Mouse (Mus musculus): ENCODE data around the gene Tjp2. TPM values are rescaled to one million over a fixed set of nuclear protein-coding genes. Genes with fewer than 3 reads are reported as not detected.
A peak's percentile ranks its signal among the peaks of the same experiment; 100 is the strongest.

The Tjp2 gene
- 11.1 and 11.6 TPM in 2 replicates for polyA plus RNA-seq (2015; fragmentation: Nextera tagmentation; extraction: Ambion mirVana)

GRCm38 (mm10) chr19:24224500-24225304 lies at the start of gene Tjp2:
Gene Tjp2 (minus strand): TSS chr19:24225030.
- Histone ChIP-seq H3K36me3 (ENCODE audit: control insufficient read depth, insufficient read depth, low read length) (no peaks in the 10 kb centered on the region), H3K4me1 (ENCODE audit: control insufficient read depth, insufficient read depth, low read length) (peaks cover 10% of the 10 kb centered on the region), H3K27ac (ENCODE audit: low read length) (peak within 1 kb of the TSS; percentile 38; the same call in 1 of the 2 replicates), H3K4me2 (ENCODE audit: low read length) (peak within 1 kb of the TSS; percentile 89), H3K9ac (ENCODE audit: low read depth, low read length) (peak within 1 kb of the TSS; percentile 58), H3K9me3 (replicated peaks; ENCODE audit: control insufficient read depth, low read length, poor library complexity, severe bottlenecking) (no peaks in the 10 kb centered on the region), H3K4me3 (ENCODE audit: low read depth, low read length) (peak within 1 kb of the TSS; percentile 47), H3K27me3 (ENCODE audit: control insufficient read depth, insufficient read depth, low read depth, low read length) (peaks cover 17% of the 10 kb centered on the region)
- WGBS: under 1% methylated on average over 59 of the region's 59 CpGs
- peak; percentile 61; the same call in 1 of the 2 replicates for ATAC-seq

GRCm38 (mm10) chr19:24274281-24274680 lies 49.5 kb upstream of the Tjp2 start:
- Histone ChIP-seq H3K9me3 (replicated peaks; ENCODE audit: control insufficient read depth, low read length, poor library complexity, severe bottlenecking) (no peaks in the 10 kb centered on the region), H3K9ac (ENCODE audit: low read depth, low read length) (no peak overlapping the region), H3K27ac (ENCODE audit: low read length) (no peak overlapping the region), H3K4me1 (ENCODE audit: control insufficient read depth, insufficient read depth, low read length) (peaks cover 8% of the 10 kb centered on the region), H3K36me3 (ENCODE audit: control insufficient read depth, insufficient read depth, low read length) (no peaks in the 10 kb centered on the region), H3K27me3 (ENCODE audit: control insufficient read depth, insufficient read depth, low read depth, low read length) (no peaks in the 10 kb centered on the region), H3K4me2 (ENCODE audit: low read length) (no peak overlapping the region), H3K4me3 (ENCODE audit: low read depth, low read length) (no peak overlapping the region)
- 57% methylated on average over 3 of the region's 3 CpGs for WGBS
- ATAC-seq: no peak

- 40% methylated on average over 16 of the region's 16 CpGs for WGBS
- H3K9ac ChIP-seq (ENCODE audit: low read depth, low read length): no peak overlapping the region; the same call in 1 of the 2 replicates
- peaks cover 8% of the 10 kb centered on the region for H3K4me1 ChIP-seq (ENCODE audit: control insufficient read depth, insufficient read depth, low read length)
- no peaks in the 10 kb centered on the region for H3K9me3 ChIP-seq (replicated peaks; ENCODE audit: control insufficient read depth, low read length, poor library complexity, severe bottlenecking)
- H3K4me3 ChIP-seq (ENCODE audit: low read depth, low read length): no peak overlapping the region
- peak; percentile 87 for ATAC-seq
- peak overlapping the region; percentile 40 for H3K4me2 ChIP-seq (ENCODE audit: low read length)
- H3K27me3 ChIP-seq (ENCODE audit: control insufficient read depth, insufficient read depth, low read depth, low read length): no peaks in the 10 kb centered on the region
- H3K36me3 ChIP-seq (ENCODE audit: control insufficient read depth, insufficient read depth, low read length): no peaks in the 10 kb centered on the region
- no peak overlapping the region for H3K27ac ChIP-seq (ENCODE audit: low read length)
Measured at GRCm38 (mm10) chr19:24271746-24272426, 47.1 kb upstream of the Tjp2 start.

GRCm38 (mm10) chr19:24271326-24271725 lies 46.5 kb upstream of the Tjp2 start:
- Histone ChIP-seq H3K4me2 (ENCODE audit: low read length) (peak overlapping the region; percentile 40), H3K4me1 (ENCODE audit: control insufficient read depth, insufficient read depth, low read length) (peaks cover 8% of the 10 kb centered on the region), H3K4me3 (ENCODE audit: low read depth, low read length) (no peak overlapping the region), H3K27me3 (ENCODE audit: control insufficient read depth, insufficient read depth, low read depth, low read length) (no peaks in the 10 kb centered on the region), H3K27ac (ENCODE audit: low read length) (no peak overlapping the region), H3K9me3 (replicated peaks; ENCODE audit: control insufficient read depth, low read length, poor library complexity, severe bottlenecking) (no peaks in the 10 kb centered on the region), H3K36me3 (ENCODE audit: control insufficient read depth, insufficient read depth, low read length) (no peaks in the 10 kb centered on the region), H3K9ac (ENCODE audit: low read depth, low read length) (no peak overlapping the region; the same call in 1 of the 2 replicates)
- 27% methylated on average over 7 of the region's 7 CpGs for whole genome bisulfite sequencing
- peak; percentile 71 for ATAC-seq

GRCm38 (mm10) chr19:24268531-24268930 lies 43.7 kb upstream of the Tjp2 start:
- ATAC-seq: peak; percentile 55
- Histone ChIP-seq H3K27ac (ENCODE audit: low read length) (peak overlapping the region; percentile 2; the same call in 1 of the 2 replicates), H3K4me2 (ENCODE audit: low read length) (no peak overlapping the region), H3K36me3 (ENCODE audit: control insufficient read depth, insufficient read depth, low read length) (0 out of 2 replicates have a peak, but pooled peaks cover 2% of the 10 kb centered on the region), H3K9me3 (replicated peaks; ENCODE audit: control insufficient read depth, low read length, poor library complexity, severe bottlenecking) (no peaks in the 10 kb centered on the region), H3K27me3 (ENCODE audit: control insufficient read depth, insufficient read depth, low read depth, low read length) (no peaks in the 10 kb centered on the region), H3K4me3 (ENCODE audit: low read depth, low read length) (no peak overlapping the region), H3K4me1 (ENCODE audit: control insufficient read depth, insufficient read depth, low read length) (peaks cover 8% of the 10 kb centered on the region), H3K9ac (ENCODE audit: low read depth, low read length) (no peak overlapping the region)
- WGBS: 23% methylated on average over 4 of the region's 4 CpGs

- no peak for ATAC-seq
- 94% methylated on average over 7 of the region's 7 CpGs for WGBS
Measured at GRCm38 (mm10) chr19:24266046-24266830, 41.4 kb upstream of the Tjp2 start.

GRCm38 (mm10) chr19:24264991-24265390 lies 40.2 kb upstream of the Tjp2 start:
- H3K9ac ChIP-seq (ENCODE audit: low read depth, low read length): no peak overlapping the region
- no peak overlapping the region for H3K4me2 ChIP-seq (ENCODE audit: low read length)
- peak; percentile 67; the same call in 1 of the 2 replicates for ATAC-seq
- H3K27ac ChIP-seq (ENCODE audit: low read length): no peak overlapping the region
- H3K9me3 ChIP-seq (replicated peaks; ENCODE audit: control insufficient read depth, low read length, poor library complexity, severe bottlenecking): no peaks in the 10 kb centered on the region
- H3K27me3 ChIP-seq (ENCODE audit: control insufficient read depth, insufficient read depth, low read depth, low read length): no peaks in the 10 kb centered on the region
- H3K4me1 ChIP-seq (ENCODE audit: control insufficient read depth, insufficient read depth, low read length): 0 out of 2 replicates have a peak, but pooled peaks cover 2% of the 10 kb centered on the region
- no peak overlapping the region for H3K4me3 ChIP-seq (ENCODE audit: low read depth, low read length)
- H3K36me3 ChIP-seq (ENCODE audit: control insufficient read depth, insufficient read depth, low read length): peaks cover 7% of the 10 kb centered on the region; the same call in 1 of the 2 replicates
- WGBS: 49% methylated on average over 7 of the region's 7 CpGs

More at GRCm38 (mm10) chr19:24266046-24266830, 41.4 kb upstream of the Tjp2 start:
- peaks cover 3% of the 10 kb centered on the region; the same call in 1 of the 2 replicates for H3K4me1 ChIP-seq (ENCODE audit: control insufficient read depth, insufficient read depth, low read length)
- H3K27me3 ChIP-seq (ENCODE audit: control insufficient read depth, insufficient read depth, low read depth, low read length): no peaks in the 10 kb centered on the region
- H3K36me3 ChIP-seq (ENCODE audit: control insufficient read depth, insufficient read depth, low read length): peaks cover 7% of the 10 kb centered on the region; the same call in 1 of the 2 replicates
- H3K9me3 ChIP-seq (replicated peaks; ENCODE audit: control insufficient read depth, low read length, poor library complexity, severe bottlenecking): no peaks in the 10 kb centered on the region
- no peak overlapping the region for H3K27ac ChIP-seq (ENCODE audit: low read length)
- no peak overlapping the region for H3K9ac ChIP-seq (ENCODE audit: low read depth, low read length)
- no peak overlapping the region for H3K4me2 ChIP-seq (ENCODE audit: low read length)
- no peak overlapping the region for H3K4me3 ChIP-seq (ENCODE audit: low read depth, low read length)

GRCm38 (mm10) chr19:24262736-24263135 lies 37.9 kb upstream of the Tjp2 start:
- H3K4me2 ChIP-seq (ENCODE audit: low read length): no peak overlapping the region
- H3K27me3 ChIP-seq (ENCODE audit: control insufficient read depth, insufficient read depth, low read depth, low read length): no peaks in the 10 kb centered on the region
- no peak for ATAC-seq
- H3K4me3 ChIP-seq (ENCODE audit: low read depth, low read length): no peak overlapping the region
- H3K36me3 ChIP-seq (ENCODE audit: control insufficient read depth, insufficient read depth, low read length): peaks cover 7% of the 10 kb centered on the region; the same call in 1 of the 2 replicates
- no peak overlapping the region for H3K9ac ChIP-seq (ENCODE audit: low read depth, low read length)
- no peak overlapping the region for H3K27ac ChIP-seq (ENCODE audit: low read length)
- H3K9me3 ChIP-seq (replicated peaks; ENCODE audit: control insufficient read depth, low read length, poor library complexity, severe bottlenecking): no peaks in the 10 kb centered on the region
- WGBS: 91% methylated on average over 14 of the region's 14 CpGs
- no peaks in the 10 kb centered on the region for H3K4me1 ChIP-seq (ENCODE audit: control insufficient read depth, insufficient read depth, low read length)

Data from midbrain, embryonic 16.5 days (tissue).